In genomic region chr17:31525816-31526215, GRCm38 (mm10) we compare ENCODE assay signal across 19 mouse cellular contexts. TPM values are rescaled to one million over a fixed set of nuclear protein-coding genes. Genes with fewer than 3 reads are reported as not detected.
A peak's percentile ranks its signal among the peaks of the same experiment; 100 is the strongest.
DNase-seq lines count a peak whose midpoint lies in the region; TF ChIP-seq lines count a peak whose summit lies in the region.
"Had no signal": no experiment of that assay in that cellular context is flagged by ENCODE, and none has a peak within 500 bp of the region (broad histone marks: within the 10 kb centered on the region; RNA-seq: fewer than 3 reads in every experiment).

No protein-coding gene starts in this region.

- no peak overlapping the region for H3K27ac ChIP-seq in left cerebral cortex, adult 2 months
- H3K27ac ChIP-seq: forebrain, embryonic 10.5 days; forebrain, embryonic 13.5 days; gastrocnemius, adult 2 months; heart, embryonic 13.5 days; hindbrain, embryonic 12.5 days; hindbrain, embryonic 15.5 days had no signal

- peak; percentile 87 for DNase-seq in ES-CJ7 (ENCODE audit: low read depth, low spot score)
- DNase-seq in ZHBTc4 (ENCODE audit: low read depth, low spot score): peak; percentile 91
- DNase-seq in cerebellum, adult 18-20 months: no peak
- DNase-seq in left cerebral cortex, adult 2 months (ENCODE audit: extremely low spot score in 1 of 2, low spot score in 2 of 2): no peak
- no peak for DNase-seq in heart, adult 8-10 months (ENCODE audit: low spot score)
- DNase-seq: adrenal gland, adult 8-10 months; adrenal gland, postnatal 25 days; cerebellum, adult 11-12 months; cerebellum, adult 9-10 months; cerebellum, postnatal 14 days; gastrocnemius, adult 2 months; gastrocnemius, postnatal 14 days; heart, adult 11 months had no signal

- intact Hi-C loops in left cerebral cortex, adult 2 months (cut with DNase I): no loop called here

- H3K36me3 ChIP-seq in E14TG2a.4 (ENCODE audit: insufficient read depth, low read length): peaks cover 83% of the 10 kb centered on the region

- peaks cover 92% of the 10 kb centered on the region for H3K4me1 ChIP-seq in E14TG2a.4 (replicated peaks; ENCODE audit: low read depth, low read length)

- no peak for TF ChIP-seq CTCF in E14TG2a.4 (conservative IDR thresholded peaks at IDR 0.05; ENCODE audit: low read length)
- no peak for TF ChIP-seq CTCF in left cerebral cortex, adult 2 months (IDR thresholded peaks at IDR 0.05)

- no peaks in the 10 kb centered on the region for H3K27me3 ChIP-seq in E14TG2a.4 (ENCODE audit: insufficient read depth, low read length)
- H3K27me3 ChIP-seq: forebrain, embryonic 13.5 days; heart, embryonic 13.5 days; hindbrain, embryonic 12.5 days; hindbrain, embryonic 15.5 days had no signal

- H3K9me3 ChIP-seq in E14TG2a.4 (ENCODE audit: low read length): no peaks in the 10 kb centered on the region
- H3K9me3 ChIP-seq: forebrain, embryonic 10.5 days; forebrain, embryonic 13.5 days; heart, embryonic 13.5 days; hindbrain, embryonic 12.5 days; hindbrain, embryonic 15.5 days had no signal

- 0 out of 2 replicates have a peak overlapping the region, but pooled peaks have one; percentile 23 for H3K4me3 ChIP-seq in E14TG2a.4 (replicated peaks; ENCODE audit: low read length)
- no peak overlapping the region for H3K4me3 ChIP-seq in left cerebral cortex, adult 2 months
- H3K4me3 ChIP-seq: forebrain, embryonic 10.5 days; forebrain, embryonic 13.5 days; gastrocnemius, adult 2 months; heart, embryonic 13.5 days; hindbrain, embryonic 12.5 days; hindbrain, embryonic 15.5 days had no signal

RNA-seq across cellular contexts. Expression of gene Ndufv3, which starts 5.9 kb away (rescaled TPM):
- 100 to 1,000 TPM; 222 to 229 TPM for total RNA-seq in left cerebral cortex, adult 2 months (2021)
- 1,000 to 10,000 TPM; 1,464 to 1,614 (median 1,563) TPM for total RNA-seq in heart, adult 8-10 months (2022)

RNA-seq across cellular contexts. Expression of gene Wdr4, which starts 6.0 kb away (rescaled TPM):
- 10 to 100 TPM; 26.4 to 27.7 TPM for total RNA-seq in left cerebral cortex, adult 2 months (2021)
- total RNA-seq in heart, adult 8-10 months (2022): 1 to 10 TPM; 6.4 to 7.1 (median 6.8) TPM

RNA-seq across cellular contexts. Expression of gene Pknox1, which starts 38.7 kb away (rescaled TPM):
- 10 to 100 TPM; 14.3 to 16.2 TPM for total RNA-seq in left cerebral cortex, adult 2 months (2021)
- total RNA-seq in heart, adult 8-10 months (2022): 10 to 100 TPM in 2 of 4 experiments, 1 to 10 TPM in 2; 7.4 to 13.1 (median 10.4) TPM

Comparison
In these comparisons a context has a peak if more than half of its experiments do, and no peak if none do; other contexts are left out.
1. DNase-seq: peak in ES-CJ7 (single experiment) and ZHBTc4 (single experiment); none in cerebellum, adult 18-20 months (0 of 2), left cerebral cortex, adult 2 months (0 of 2) and heart, adult 8-10 months (single experiment).
2. RNA of gene Ndufv3, which starts 5.9 kb away (total RNA-seq): 1,464 to 1,614 TPM in heart, adult 8-10 months; 222 to 229 TPM in left cerebral cortex, adult 2 months; every median in the first group is over 4 times any median in the second.